Mouse (Mus musculus) lung, adult 2 months (tissue): Measurements from ENCODE around the gene Msh4. TPM values are rescaled to one million over a fixed set of nuclear protein-coding genes. Genes with fewer than 3 reads are reported as not detected.
A peak's percentile ranks its signal among the peaks of the same experiment; 100 is the strongest.

Experiments
- DNase-seq: peaks from one replicate; pipeline ENCODE4 v3.0.0; 2022
- H3K4me1 ChIP-seq: fragments of 200-500 bp; 2 replicates; pipeline ENCODE4 v1.6.1; 2011; ENCODE audit warnings: low read length; ENCODE audit not compliant: control insufficient read depth, insufficient read depth
- H3K4me3 ChIP-seq: fragments of 200-500 bp; replicated peaks from 2 replicates; pipeline ENCODE3; 2011; ENCODE audit warnings: low read depth, mild to moderate bottlenecking, control low read depth, low read length; ENCODE audit errors: extremely low read depth
- CTCF ChIP-seq: fragments of 200-500 bp; IDR thresholded peaks from 2 replicates; pipeline ENCODE4 v1.5.1; 2011; ENCODE audit warnings: mild to moderate bottlenecking, low read length, control low read depth; ENCODE audit not compliant: insufficient read depth
- POLR2A ChIP-seq: fragments of 200-500 bp; IDR thresholded peaks from 2 replicates; pipeline ENCODE4 v1.6.1; 2011; ENCODE audit warnings: low read depth, mild to moderate bottlenecking, control low read depth, low read length, borderline replicate concordance; ENCODE audit errors: extremely low read depth
- WGBS: fragments of 180-500 bp; shearing (Covaris S2); methylation state at CpG from one replicate; pipeline ENCODE4 v1.1.7; 2018; 5-methylcytosine and 5-hydroxymethylcytosine counted together
- polyA plus RNA-seq: library from polyadenylated mRNA; depleted of rRNA; stranded (reverse); fragments of >200 nt; gene quantifications from 2 replicates; pipeline ENCODE4 v1.2.3, GENCODE M21; 2012

The Msh4 gene
- polyA plus RNA-seq, 1 experiment, result 0.05 TPM

- TF ChIP-seq CTCF, result no peak
- no peak for TF ChIP-seq POLR2A
- H3K4me1 ChIP-seq, result no peaks in the 10 kb centered on the region
- 72% methylated on average over 10 of the region's 10 CpGs for WGBS
- no peak for DNase-seq
- H3K4me3 ChIP-seq, result no peak overlapping the region
Measured at GRCm38 (mm10) chr3:153858350-153859001, 47.5 kb downstream of the Msh4 start.

GRCm38 (mm10) chr3:153852266-153852665 lies 53.7 kb downstream of the Msh4 start:
- DNase-seq, result no peak
- WGBS, result 54% methylated on average over 8 of the region's 8 CpGs
- TF ChIP-seq POLR2A, result no peak
- no peak for TF ChIP-seq CTCF
- Histone ChIP-seq H3K4me3 (no peak overlapping the region), H3K4me1 (no peaks in the 10 kb centered on the region)

- TF ChIP-seq POLR2A (no peak), CTCF (no peak)
- no peak for DNase-seq
- WGBS, result 89% methylated on average over 7 of the region's 7 CpGs
- Histone ChIP-seq H3K4me3 (no peak overlapping the region), H3K4me1 (no peaks in the 10 kb centered on the region)
Measured at GRCm38 (mm10) chr3:153850759-153851158, 55.2 kb downstream of the Msh4 start.

- peak; percentile 14 for DNase-seq
- Histone ChIP-seq H3K4me1 (no peaks in the 10 kb centered on the region), H3K4me3 (no peak overlapping the region)
- WGBS, result 3% methylated on average over 5 of the region's 5 CpGs
- TF ChIP-seq POLR2A (no peak), CTCF (no peak)
Measured at GRCm38 (mm10) chr3:153849368-153850015, 56.4 kb downstream of the Msh4 start.

- WGBS, result 73% methylated on average over 7 of the region's 7 CpGs
- Histone ChIP-seq H3K4me1 (no peaks in the 10 kb centered on the region), H3K4me3 (no peak overlapping the region)
- no peak for DNase-seq
- TF ChIP-seq POLR2A, result no peak
- no peak for TF ChIP-seq CTCF
Measured at GRCm38 (mm10) chr3:153847207-153847733, 58.7 kb downstream of the Msh4 start.

- no peak overlapping the region for H3K4me3 ChIP-seq
- no peak for TF ChIP-seq POLR2A
- TF ChIP-seq CTCF, result no peak
- WGBS, result 90% methylated on average over 4 of the region's 4 CpGs
- no peak for DNase-seq
- no peaks in the 10 kb centered on the region for H3K4me1 ChIP-seq
Measured at GRCm38 (mm10) chr3:153846109-153846508, 59.8 kb downstream of the Msh4 start.

GRCm38 (mm10) chr3:153845500-153845899 lies 60.4 kb downstream of the Msh4 start:
- H3K4me3 ChIP-seq, result no peak overlapping the region
- WGBS, result 73% methylated on average over 2 of the region's 2 CpGs
- DNase-seq, result no peak

GRCm38 (mm10) chr3:153844757-153845156 lies 61.2 kb downstream of the Msh4 start:
- Histone ChIP-seq H3K4me1 (no peaks in the 10 kb centered on the region), H3K4me3 (no peak overlapping the region)
- 82% methylated on average over 9 of the region's 9 CpGs for whole genome bisulfite sequencing
- TF ChIP-seq CTCF, result no peak
- TF ChIP-seq POLR2A, result no peak
- no peak for DNase-seq

More at GRCm38 (mm10) chr3:153845500-153845899, 60.4 kb downstream of the Msh4 start:
- no peaks in the 10 kb centered on the region for H3K4me1 ChIP-seq
- no peak for TF ChIP-seq POLR2A
- no peak for TF ChIP-seq CTCF

GRCm38 (mm10) chr3:153844030-153844429 lies 61.9 kb downstream of the Msh4 start, which contains the start of gene Asb17:
TSS of gene Asb17 (plus strand) at chr3:153844209.
- TF ChIP-seq CTCF (no peak), POLR2A (no peak)
- Histone ChIP-seq H3K4me1 (no peaks in the 10 kb centered on the region), H3K4me3 (no peak within 1 kb of the TSS)
- DNase-seq, result no peak
- WGBS, result 88% methylated on average over 10 of the region's 10 CpGs
